9 mouse cellular contexts compared by ENCODE assay signal in genomic region chr2:51139912-51140446, GRCm38 (mm10). TPM values are rescaled to one million over a fixed set of nuclear protein-coding genes. Genes with fewer than 3 reads are reported as not detected.
DNase-seq lines count a peak whose midpoint lies in the region; ATAC-seq lines count a peak whose summit lies in the region.
"Had no signal": no experiment of that assay in that cellular context is flagged by ENCODE, and none has a peak within 500 bp of the region (broad histone marks: within the 10 kb centered on the region; RNA-seq: fewer than 3 reads in every experiment).

No protein-coding gene starts in this region.

- peak overlapping the region; percentile 82 for H3K27ac ChIP-seq in neural tube, embryonic 11.5 days (ENCODE audit: low read depth, low read length)
- H3K27ac ChIP-seq in forebrain, embryonic 16.5 days (ENCODE audit: low read length), result no peak overlapping the region
- no peak overlapping the region for H3K27ac ChIP-seq in limb, embryonic 15.5 days
- peak overlapping the region; percentile 93 for H3K27ac ChIP-seq in stomach, embryonic 16.5 days (ENCODE audit: low read length)

- no peaks in the 10 kb centered on the region for H3K27me3 ChIP-seq in neural tube, embryonic 11.5 days (ENCODE audit: control insufficient read depth, insufficient read depth, low read length)
- no peaks in the 10 kb centered on the region for H3K27me3 ChIP-seq in forebrain, embryonic 16.5 days (replicated peaks; ENCODE audit: control insufficient read depth, insufficient read depth, low read length)
- H3K27me3 ChIP-seq in limb, embryonic 15.5 days, result no peaks in the 10 kb centered on the region
- H3K27me3 ChIP-seq in stomach, embryonic 16.5 days (ENCODE audit: control insufficient read depth, insufficient read depth, low read length), result no peaks in the 10 kb centered on the region
- H3K27me3 ChIP-seq: Patski had no signal

- intact Hi-C loops in gastrocnemius, postnatal 36 days (cut with DNase I), result no loop called here

- peaks cover 6% of the 10 kb centered on the region; the same call in 1 of the 2 replicates for H3K36me3 ChIP-seq in neural tube, embryonic 11.5 days (ENCODE audit: control insufficient read depth, insufficient read depth, low read length)
- H3K36me3 ChIP-seq in forebrain, embryonic 16.5 days (ENCODE audit: control insufficient read depth, insufficient read depth), result peaks cover 8% of the 10 kb centered on the region
- peaks cover 24% of the 10 kb centered on the region for H3K36me3 ChIP-seq in limb, embryonic 15.5 days
- peaks cover 1% of the 10 kb centered on the region; the same call in 1 of the 2 replicates for H3K36me3 ChIP-seq in stomach, embryonic 16.5 days (ENCODE audit: control insufficient read depth, insufficient read depth, low read length)

- DNase-seq in neural tube, embryonic 11.5 days (ENCODE audit: low spot score), result peak; percentile 26
- no peak for DNase-seq in neural tube, embryonic 10.5 days (ENCODE audit: extremely low spot score, low spot score)
- DNase-seq in adrenal gland, adult (ENCODE audit: inconsistent age in 2 of 2, low spot score in 1 of 2), result no peak
- no peak for DNase-seq in gastrocnemius, postnatal 36 days
- no peak for DNase-seq in cerebellum, adult 11 months

- H3K4me2 ChIP-seq in neural tube, embryonic 11.5 days (ENCODE audit: low read depth), result peak overlapping the region; percentile 71
- peak overlapping the region; percentile 42 for H3K4me2 ChIP-seq in forebrain, embryonic 16.5 days (ENCODE audit: low read length)
- H3K4me2 ChIP-seq in limb, embryonic 15.5 days, result peak overlapping the region; percentile 41; the same call in 1 of the 2 replicates
- peak overlapping the region; percentile 57 for H3K4me2 ChIP-seq in stomach, embryonic 16.5 days (ENCODE audit: low read depth, low read length)

- H3K9ac ChIP-seq in neural tube, embryonic 11.5 days (ENCODE audit: low read length), result 0 out of 2 replicates have a peak overlapping the region, but pooled peaks have one; percentile 2
- no peak overlapping the region for H3K9ac ChIP-seq in forebrain, embryonic 16.5 days (replicated peaks; ENCODE audit: low read depth, low read length)
- H3K9ac ChIP-seq in limb, embryonic 15.5 days, result no peak overlapping the region
- peak overlapping the region; percentile 34; the same call in 1 of the 2 replicates for H3K9ac ChIP-seq in stomach, embryonic 16.5 days (ENCODE audit: low read length)

- no peaks in the 10 kb centered on the region for H3K9me3 ChIP-seq in neural tube, embryonic 11.5 days (ENCODE audit: control insufficient read depth, low read length)
- H3K9me3 ChIP-seq in forebrain, embryonic 16.5 days (ENCODE audit: control insufficient read depth, low read length), result no peaks in the 10 kb centered on the region
- no peaks in the 10 kb centered on the region for H3K9me3 ChIP-seq in limb, embryonic 15.5 days
- H3K9me3 ChIP-seq in stomach, embryonic 16.5 days (replicated peaks; ENCODE audit: control insufficient read depth, low read length), result no peaks in the 10 kb centered on the region

- ATAC-seq in neural tube, embryonic 11.5 days (ENCODE audit: insufficient read depth, low FRiP score, low TSS enrichment), result peak; percentile 37
- no peak for ATAC-seq in forebrain, embryonic 16.5 days
- ATAC-seq in limb, embryonic 15.5 days (ENCODE audit: insufficient number of reproducible peaks, low FRiP score, low TSS enrichment, low read depth), result no peak
- ATAC-seq in stomach, embryonic 16.5 days (ENCODE audit: insufficient read depth, low FRiP score), result no peak

- 5% methylated on average over 6 of the region's 6 CpGs for WGBS in neural tube, embryonic 11.5 days
- 4% methylated on average over 6 of the region's 6 CpGs for WGBS in forebrain, embryonic 16.5 days
- WGBS in limb, embryonic 15.5 days, result 11% methylated on average over 6 of the region's 6 CpGs
- WGBS in stomach, embryonic 16.5 days, result 29% methylated on average over 6 of the region's 6 CpGs

- peak overlapping the region; percentile 22; the same call in 1 of the 2 replicates for H3K4me3 ChIP-seq in neural tube, embryonic 11.5 days (ENCODE audit: low read depth, low read length)
- H3K4me3 ChIP-seq in forebrain, embryonic 16.5 days (replicated peaks; ENCODE audit: low read length), result no peak overlapping the region; the same call in 1 of the 2 replicates
- H3K4me3 ChIP-seq in limb, embryonic 15.5 days, result no peak overlapping the region
- H3K4me3 ChIP-seq in stomach, embryonic 16.5 days (replicated peaks; ENCODE audit: low read length), result no peak overlapping the region

- peaks cover 57% of the 10 kb centered on the region for H3K4me1 ChIP-seq in neural tube, embryonic 11.5 days (ENCODE audit: control insufficient read depth, insufficient read depth, low read length)
- peaks cover 54% of the 10 kb centered on the region for H3K4me1 ChIP-seq in forebrain, embryonic 16.5 days (replicated peaks; ENCODE audit: control insufficient read depth, insufficient read depth, low read length)
- H3K4me1 ChIP-seq in limb, embryonic 15.5 days, result peaks cover 54% of the 10 kb centered on the region
- peaks cover 57% of the 10 kb centered on the region for H3K4me1 ChIP-seq in stomach, embryonic 16.5 days (ENCODE audit: control insufficient read depth, insufficient read depth, low read length)

RNA-seq across cellular contexts. Expression of gene Rnd3, which starts 8.9 kb away (rescaled TPM):
- polyA plus RNA-seq in neural tube, embryonic 11.5 days (2014; fragmentation: Nextera tagmentation; extraction: Ambion mirVana), result 261 and 278 TPM in 2 replicates
- 118 and 132 TPM in 2 replicates for polyA plus RNA-seq in forebrain, embryonic 16.5 days (2015; fragmentation: Nextera tagmentation; extraction: Ambion mirVana)
- polyA plus RNA-seq in limb, embryonic 15.5 days (2015; fragmentation: Nextera tagmentation; extraction: Ambion mirVana), result 137 and 139 TPM in 2 replicates
- 68.8 and 70.5 TPM in 2 replicates for polyA plus RNA-seq in stomach, embryonic 16.5 days (2015; fragmentation: Nextera tagmentation; extraction: Ambion mirVana)
- total RNA-seq in gastrocnemius, postnatal 36 days (2021), result 1 to 10 TPM; 6.5 to 9.0 TPM

Comparison
In these comparisons a context has a peak if more than half of its experiments do, and no peak if none do; other contexts are left out.
1. H3K27ac ChIP-seq: peak in neural tube, embryonic 11.5 days (single experiment) and stomach, embryonic 16.5 days (single experiment); none in forebrain, embryonic 16.5 days (single experiment) and limb, embryonic 15.5 days (single experiment).
2. H3K9ac ChIP-seq: peak in neural tube, embryonic 11.5 days (single experiment) and stomach, embryonic 16.5 days (single experiment); none in forebrain, embryonic 16.5 days (single experiment) and limb, embryonic 15.5 days (single experiment).
3. Peak in every context shown above with its lines, with median percentiles within 50 percentile points of each other: H3K4me2 ChIP-seq.